Mouse (Mus musculus) myocyte (in vitro differentiated cells): Measurements from ENCODE around the gene Papss2. TPM values are rescaled to one million over a fixed set of nuclear protein-coding genes. Genes with fewer than 3 reads are reported as not detected.
A peak's percentile ranks its signal among the peaks of the same experiment; 100 is the strongest.

Experiments used
- H3K27me3 ChIP-seq: one replicate; pipeline ENCODE4 v1.6.1; 2011; ENCODE audit not compliant: control insufficient read depth, insufficient read depth, insufficient read length
- H3K36me3 ChIP-seq: one replicate; pipeline ENCODE4 v1.6.1; 2011; ENCODE audit not compliant: control insufficient read depth, insufficient read depth
- H3K4me2 ChIP-seq: one replicate; pipeline ENCODE4 v1.6.1; 2011; ENCODE audit warnings: low read depth, control low read depth
- H3K4me3 ChIP-seq: one replicate; pipeline ENCODE4 v1.5.1; 2011; ENCODE audit warnings: mild to moderate bottlenecking, control low read depth, moderate library complexity
- H3K79me2 ChIP-seq: one replicate; pipeline ENCODE4 v1.6.1; 2011; ENCODE audit not compliant: control insufficient read depth, insufficient read depth
- H3ac ChIP-seq: one replicate; pipeline ENCODE4 v1.6.1; 2011; ENCODE audit not compliant: control insufficient read depth, insufficient read length
- CEBPB ChIP-seq: IDR thresholded peaks from 2 replicates; pipeline ENCODE4 v1.6.1; 2011; ENCODE audit warnings: mild to moderate bottlenecking, moderate library complexity; ENCODE audit not compliant: poor library complexity, insufficient read depth, severe bottlenecking
- E2F4 ChIP-seq: IDR thresholded peaks from one replicate; pipeline ENCODE4 v1.6.1; 2011; ENCODE audit warnings: mild to moderate bottlenecking, control low read depth, moderate library complexity; ENCODE audit not compliant: insufficient read depth
- MAX ChIP-seq: IDR thresholded peaks from one replicate; pipeline ENCODE4 v1.6.1; 2011; ENCODE audit warnings: low read depth, mild to moderate bottlenecking, control low read depth
- MYOD1 ChIP-seq, 3 experiments: IDR thresholded peaks; one replicate each; pipeline ENCODE4 v1.6.1; 2011; ENCODE audit warnings: control low read depth in 2 of 3, low read depth in 2 of 3, mild to moderate bottlenecking in 2 of 3, moderate library complexity in 1 of 3; ENCODE audit not compliant: insufficient read length in 2 of 3, control insufficient read depth in 1 of 3
- MYOG ChIP-seq, 3 experiments: IDR thresholded peaks; one replicate each; pipeline ENCODE4 v1.6.1; 2011; ENCODE audit warnings: control low read depth in 2 of 3, low read depth in 2 of 3, mild to moderate bottlenecking in 2 of 3; ENCODE audit not compliant: insufficient read length in 2 of 3, control insufficient read depth in 1 of 3, insufficient read depth in 1 of 3
- POLR2A ChIP-seq: IDR thresholded peaks from one replicate; pipeline ENCODE4 v1.6.1; 2011; ENCODE audit warnings: low read depth, mild to moderate bottlenecking, control low read depth, moderate library complexity; ENCODE audit not compliant: insufficient read length
- POLR2AphosphoS2 ChIP-seq: IDR thresholded peaks from one replicate; pipeline ENCODE4 v1.6.1; 2011; ENCODE audit warnings: low read depth, control low read depth; ENCODE audit not compliant: insufficient read length
- REST ChIP-seq: IDR thresholded peaks from one replicate; pipeline ENCODE4 v1.6.1; 2011; ENCODE audit warnings: mild to moderate bottlenecking, control low read depth, moderate library complexity; ENCODE audit not compliant: insufficient read depth, insufficient read length
- SRF ChIP-seq: IDR thresholded peaks from one replicate; pipeline ENCODE4 v1.6.1; 2011; ENCODE audit warnings: low read depth; ENCODE audit not compliant: control insufficient read depth, insufficient read length
- TCF12 ChIP-seq: IDR thresholded peaks from one replicate; pipeline ENCODE4 v1.6.1; 2011; ENCODE audit warnings: mild to moderate bottlenecking, control low read depth; ENCODE audit not compliant: poor library complexity, insufficient read depth, severe bottlenecking
- TCF3 ChIP-seq: IDR thresholded peaks from one replicate; pipeline ENCODE4 v1.6.1; 2011; ENCODE audit warnings: low read depth, control low read depth; ENCODE audit not compliant: insufficient read length
- USF1 ChIP-seq: IDR thresholded peaks from one replicate; pipeline ENCODE4 v1.6.1; 2011; ENCODE audit warnings: low read depth, mild to moderate bottlenecking, control low read depth, moderate library complexity
- polyA plus RNA-seq: library from polyadenylated mRNA; unstranded; fragments of >200 nt; fragmentation: generic; extraction: Trizol; gene quantifications from one replicate; pipeline ENCODE4 v1.2.1, GENCODE M21; 2012; ENCODE audit warnings: missing spikeins

Papss2 gene
- polyA plus RNA-seq, result 0.47 TPM

GRCm38 (mm10) chr19:32595506-32596286 is at the start of gene Papss2:
Gene Papss2, plus strand, starts transcription at chr19:32595790.
- no peak for TF ChIP-seq POLR2A
- no peak for TF ChIP-seq USF1
- TF ChIP-seq SRF, result no peak
- no peak for TF ChIP-seq REST
- no peak for TF ChIP-seq E2F4
- no peak for TF ChIP-seq TCF3
- no peak for TF ChIP-seq TCF12
- H3K36me3 ChIP-seq, result no peaks in the 10 kb centered on the region
- H3K27me3 ChIP-seq, result peaks cover 15% of the 10 kb centered on the region
- H3K79me2 ChIP-seq, result no peaks in the 10 kb centered on the region
- H3ac ChIP-seq, result no peak within 1 kb of the TSS
- peak within 1 kb of the TSS; percentile 60 for H3K4me2 ChIP-seq
- H3K4me3 ChIP-seq, result no peak within 1 kb of the TSS

- no peak overlapping the region for H3K4me3 ChIP-seq
- H3ac ChIP-seq, result no peak overlapping the region
- no peaks in the 10 kb centered on the region for H3K36me3 ChIP-seq
- no peak for TF ChIP-seq CEBPB
- TF ChIP-seq POLR2AphosphoS2, result no peak
- TF ChIP-seq USF1, result no peak
- TF ChIP-seq E2F4, result no peak
- TF ChIP-seq MAX, result no peak
- no peak for TF ChIP-seq REST
- TF ChIP-seq TCF12, result no peak
- TF ChIP-seq TCF3, result no peak
- no peak for TF ChIP-seq POLR2A
- H3K4me2 ChIP-seq, result no peak overlapping the region
- H3K79me2 ChIP-seq, result no peaks in the 10 kb centered on the region
- H3K27me3 ChIP-seq, result no peaks in the 10 kb centered on the region
Measured at GRCm38 (mm10) chr19:32547396-32547795, 48.2 kb upstream of the Papss2 start.

DNA sequence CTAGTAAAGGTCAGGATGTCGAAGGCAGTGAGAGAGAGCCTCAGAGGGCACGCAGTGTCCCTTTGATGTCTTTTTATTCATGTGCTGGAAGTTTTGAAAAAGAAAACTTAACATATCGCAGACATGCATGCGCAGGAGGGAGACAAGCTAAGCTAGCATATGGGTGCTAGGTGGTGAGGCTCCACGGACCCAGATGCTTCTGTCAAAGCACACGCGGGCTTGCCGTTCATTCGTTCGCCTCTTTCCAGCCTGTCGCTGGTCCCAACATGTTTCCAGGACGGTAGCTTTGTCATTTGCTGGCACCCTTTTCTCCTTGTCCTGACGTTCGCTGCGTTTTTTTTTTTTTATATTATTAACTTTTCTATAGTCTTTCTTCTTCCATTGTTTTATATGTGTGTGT is 47.4 kb upstream of the Papss2 start:
- TF ChIP-seq MYOG (IDR thresholded peaks at IDR 0.05; ENCODE audit: control insufficient read depth in 1 of 3, insufficient read depth in 1 of 3, insufficient read length in 2 of 3, low read depth in 2 of 3) (no peak), TCF12 (no peak), CEBPB (no peak), E2F4 (no peak), POLR2AphosphoS2 (no peak), SRF (no peak), REST (no peak), TCF3 (no peak)
- Histone ChIP-seq H3ac (no peak overlapping the region), H3K4me2 (no peak overlapping the region), H3K27me3 (no peaks in the 10 kb centered on the region), H3K36me3 (no peaks in the 10 kb centered on the region), H3K79me2 (no peaks in the 10 kb centered on the region), H3K4me3 (no peak overlapping the region)

GRCm38 (mm10) chr19:32550446-32550845 is 45.1 kb upstream of the Papss2 start:
- TF ChIP-seq POLR2AphosphoS2 (no peak), REST (no peak), TCF3 (no peak), CEBPB (no peak), SRF (no peak), E2F4 (no peak), MAX (no peak), MYOD1 (IDR thresholded peaks at IDR 0.05; ENCODE audit: control insufficient read depth in 1 of 3, insufficient read length in 2 of 3, low read depth in 2 of 3) (no peak), MYOG (IDR thresholded peaks at IDR 0.05; ENCODE audit: control insufficient read depth in 1 of 3, insufficient read depth in 1 of 3, insufficient read length in 2 of 3, low read depth in 2 of 3) (no peak), USF1 (no peak)
- H3K4me3 ChIP-seq, result no peak overlapping the region
- H3K36me3 ChIP-seq, result no peaks in the 10 kb centered on the region
- no peak overlapping the region for H3ac ChIP-seq
- no peaks in the 10 kb centered on the region for H3K79me2 ChIP-seq
- H3K27me3 ChIP-seq, result no peaks in the 10 kb centered on the region
- H3K4me2 ChIP-seq, result no peak overlapping the region

DNA sequence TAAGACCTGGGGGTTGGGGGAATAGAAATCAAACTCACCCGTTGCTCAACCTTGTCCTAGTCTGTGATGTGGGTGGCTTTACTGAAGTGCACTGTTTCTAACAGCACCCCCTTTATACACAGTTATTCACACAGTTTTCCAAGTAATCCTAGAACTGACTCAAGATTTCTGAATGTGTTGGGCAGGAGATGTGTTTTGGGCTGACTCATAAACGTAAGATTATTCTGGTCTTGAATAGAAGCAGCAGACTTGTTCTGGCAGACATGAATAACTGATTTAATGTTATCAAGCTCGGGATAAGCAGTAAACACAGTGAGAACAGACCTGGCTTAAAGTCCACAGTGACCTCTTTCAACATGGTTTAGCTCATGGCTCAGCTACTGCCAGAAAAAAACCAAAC is 44.1 kb upstream of the Papss2 start:
- no peaks in the 10 kb centered on the region for H3K79me2 ChIP-seq
- H3K4me3 ChIP-seq, result no peak overlapping the region
- H3ac ChIP-seq, result no peak overlapping the region
- H3K4me2 ChIP-seq, result no peak overlapping the region
- no peaks in the 10 kb centered on the region for H3K36me3 ChIP-seq
- no peaks in the 10 kb centered on the region for H3K27me3 ChIP-seq
- no peak for TF ChIP-seq TCF3
- no peak for TF ChIP-seq POLR2AphosphoS2
- TF ChIP-seq USF1, result no peak
- no peak for TF ChIP-seq MYOG (IDR thresholded peaks at IDR 0.05; ENCODE audit: control insufficient read depth in 1 of 3, insufficient read depth in 1 of 3, insufficient read length in 2 of 3, low read depth in 2 of 3)
- no peak for TF ChIP-seq E2F4
- no peak for TF ChIP-seq POLR2A
- TF ChIP-seq CEBPB, result no peak
- no peak for TF ChIP-seq REST
